Mouse (Mus musculus) E14TG2a.4 (cell line): Measurements from ENCODE around the gene 4930522L14Rik.
"Not testable (repeated sequence)": the region's sequence is repeated elsewhere in the genome, so short reads cannot be mapped to it uniquely, and the experiment has no call there.

ENCODE experiments used
- CTCF ChIP-seq: conservative IDR thresholded peaks from 2 replicates; pipeline ENCODE4 v1.5.1; 2014; ENCODE audit warnings: low read length
- POU5F1 ChIP-seq: IDR thresholded peaks from 2 replicates; pipeline ENCODE4 v1.6.1; 2014; ENCODE audit warnings: low read length, borderline replicate concordance

DNA sequence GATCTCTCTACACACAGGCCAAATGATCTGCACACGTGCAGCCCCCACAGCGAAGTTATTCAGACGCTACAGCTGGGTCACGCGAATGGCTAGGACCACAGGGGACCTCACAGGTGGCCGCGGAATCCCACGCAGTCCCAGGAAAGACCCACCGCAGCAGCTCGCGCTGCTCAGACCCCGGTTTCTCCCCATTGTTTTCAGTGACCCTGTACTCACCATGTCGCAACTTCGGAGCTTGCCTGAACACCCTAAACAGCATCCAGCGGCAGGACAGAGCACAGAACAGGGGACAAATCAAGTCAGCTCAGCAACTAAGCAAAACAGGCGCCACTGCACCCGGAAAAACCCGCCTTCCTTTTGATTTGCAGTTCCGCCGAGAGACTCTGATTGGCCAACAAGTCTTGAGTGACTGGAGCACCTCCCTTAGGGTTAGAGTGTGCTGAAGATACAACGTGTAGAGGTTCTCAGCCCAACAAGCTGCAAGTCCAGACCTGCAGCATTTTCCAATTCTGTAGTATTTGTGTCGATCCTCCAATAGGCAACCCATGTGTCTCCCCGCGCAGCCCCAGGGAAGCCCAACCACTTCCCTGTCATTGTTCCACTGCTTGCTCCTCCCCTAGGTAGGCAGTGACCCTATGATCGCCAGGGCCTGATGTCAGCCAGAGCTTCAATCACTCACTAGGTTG, 44.4 kb upstream of the 4930522L14Rik start:
- not testable (repeated sequence) for TF ChIP-seq CTCF, POU5F1
